Mouse (Mus musculus) gastrocnemius, postnatal 4 days (tissue): ENCODE results near the gene Rogdi. TPM values are rescaled to one million over a fixed set of nuclear protein-coding genes. Genes with fewer than 3 reads are reported as not detected.

Experiments used
- DNase-seq, 2 experiments: peaks; one replicate each; pipeline ENCODE4 v3.0.0; 2021 to 2022; ENCODE audit warnings: low spot score in 2 of 2, mixed read lengths in 2 of 2
- total RNA-seq, 2 experiments: library from RNA; stranded (reverse); gene quantifications; 2 replicates each; pipeline ENCODE4 v1.2.3; 2021

The Rogdi gene
- total RNA-seq, 2 experiments from 2014 or later = 15.8 to 19.1 TPM

DNA sequence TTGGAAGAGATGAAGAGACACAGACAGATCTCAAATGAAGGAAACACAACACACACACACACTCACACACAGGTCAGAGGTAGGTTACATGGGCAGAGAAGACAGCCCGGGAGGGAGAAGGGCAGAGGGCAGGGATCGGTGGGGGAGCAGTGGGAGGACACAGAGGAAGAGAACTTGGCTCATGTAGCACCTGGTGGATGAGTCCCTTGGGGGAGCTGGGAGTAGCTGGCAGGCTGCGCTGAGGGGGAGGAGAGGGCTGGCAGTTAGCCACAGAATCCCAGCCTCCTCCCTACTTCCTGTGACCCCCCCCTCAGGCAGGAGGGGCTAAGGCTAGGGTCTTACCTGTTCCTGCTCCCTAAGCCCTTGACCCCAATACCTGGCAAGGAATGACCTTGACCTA is 15.8 kb downstream of the Rogdi start, which contains the start of gene Sept12:
Sept12 (minus strand) TSS at position 300 of the 400 bp plus-strand sequence.
- DNase-seq = no peak

DNA sequence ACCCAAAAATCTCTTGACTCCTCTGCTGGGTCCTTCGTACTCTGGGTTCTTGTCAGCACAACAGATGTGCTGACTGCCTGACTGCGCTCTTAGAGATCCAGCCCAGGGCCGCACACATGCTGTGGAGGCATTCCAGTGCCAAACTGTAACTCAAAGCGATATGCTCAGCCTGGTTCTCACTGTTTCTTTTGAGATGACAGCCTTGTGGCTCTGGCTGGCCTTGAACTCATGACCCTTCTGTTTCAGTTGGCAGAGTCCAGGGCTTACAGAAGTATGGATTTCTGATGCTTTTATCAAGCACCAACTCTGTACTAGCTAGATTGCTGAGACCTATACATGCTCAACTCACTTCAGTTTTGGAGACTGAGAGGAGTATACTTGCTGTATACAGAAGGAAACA is 20.1 kb downstream of the Rogdi start:
- DNase-seq = no peak

DNA sequence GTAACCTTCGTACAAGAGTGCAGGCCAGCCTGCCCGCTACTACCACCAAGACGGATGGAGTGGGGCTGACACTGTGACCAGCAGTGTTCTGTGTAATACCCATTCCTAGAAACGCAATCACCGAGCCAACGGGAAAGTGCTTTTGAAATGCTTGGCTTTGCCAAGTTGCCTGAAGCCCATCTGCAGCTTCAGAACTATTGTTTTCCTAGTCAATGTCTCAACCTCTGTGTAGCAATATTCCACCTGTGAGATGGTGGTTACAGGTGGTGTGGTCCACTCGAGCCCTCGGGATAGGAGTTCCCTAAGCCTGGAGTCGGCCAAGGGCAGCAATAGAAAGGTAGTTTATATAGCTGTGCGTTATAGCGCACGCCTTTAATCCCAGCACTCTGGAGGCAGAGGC is 28.6 kb downstream of the Rogdi start:
- DNase-seq = no peak

DNA sequence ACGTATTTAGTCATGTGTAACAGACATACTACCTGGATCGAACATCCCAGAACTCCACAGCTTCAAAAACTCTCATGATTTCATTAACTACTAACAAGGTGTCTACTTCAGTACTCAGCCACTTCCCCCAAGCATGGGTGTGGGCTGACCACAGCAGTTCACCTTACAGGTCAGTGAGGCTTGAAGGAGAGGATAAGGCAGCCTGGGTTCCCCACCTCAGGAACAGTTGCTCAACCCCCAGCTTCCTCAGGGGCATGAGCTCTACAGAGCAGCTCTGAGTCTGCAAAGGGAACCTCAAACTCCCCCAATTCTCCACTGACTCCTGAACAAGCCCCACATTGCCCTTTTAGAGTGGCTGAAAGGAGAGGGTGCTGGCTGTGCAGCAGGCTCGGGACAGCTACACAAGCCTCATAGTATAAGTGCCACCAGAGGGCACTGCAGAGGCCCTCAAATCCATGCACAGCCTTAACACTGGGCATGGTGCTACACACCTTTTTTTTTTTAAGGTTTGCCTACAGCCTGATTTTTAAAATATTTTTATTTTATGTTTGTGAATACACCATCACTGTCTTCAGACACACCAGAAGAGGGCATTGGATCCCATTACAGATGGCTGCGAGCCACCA is 33.5 kb downstream of the Rogdi start:
- DNase-seq = no peak

DNA sequence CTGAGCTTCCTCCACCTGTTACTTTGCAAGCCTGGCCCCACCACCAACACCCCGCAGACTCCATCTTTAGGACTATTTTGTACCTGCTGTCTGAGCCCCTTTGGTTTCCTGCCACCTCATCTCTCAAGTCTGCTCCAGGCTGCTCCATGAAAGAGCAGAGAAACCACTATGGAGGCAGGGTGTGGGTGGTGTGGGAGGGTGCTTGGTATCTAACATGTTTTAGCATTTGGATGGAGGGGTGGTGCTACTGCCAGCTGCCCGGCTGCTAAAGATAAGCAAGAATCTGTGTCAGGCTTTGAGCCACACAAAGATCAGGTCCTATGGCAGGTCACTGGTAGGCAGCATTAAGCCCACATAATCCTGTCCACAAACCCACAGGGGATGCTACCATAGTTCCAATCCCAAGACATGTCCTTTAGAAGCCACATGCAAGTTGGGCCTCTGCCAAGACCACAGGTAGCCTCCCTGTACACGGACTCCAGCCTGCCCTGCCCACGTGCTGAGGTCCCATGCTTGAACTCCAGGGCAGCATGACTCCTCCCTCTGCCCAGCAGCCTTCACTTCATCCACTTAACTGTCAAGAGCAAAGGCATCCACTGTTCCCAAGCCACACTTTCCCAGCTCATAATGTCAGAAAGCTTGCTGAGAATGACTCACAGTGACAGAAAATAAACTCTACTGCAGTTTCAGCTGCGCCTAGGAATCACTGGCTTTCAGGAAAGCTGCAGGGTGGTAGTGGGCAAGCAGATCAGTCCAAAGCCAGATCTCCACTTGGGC is 34.9 kb downstream of the Rogdi start:
- DNase-seq = no peak

DNA sequence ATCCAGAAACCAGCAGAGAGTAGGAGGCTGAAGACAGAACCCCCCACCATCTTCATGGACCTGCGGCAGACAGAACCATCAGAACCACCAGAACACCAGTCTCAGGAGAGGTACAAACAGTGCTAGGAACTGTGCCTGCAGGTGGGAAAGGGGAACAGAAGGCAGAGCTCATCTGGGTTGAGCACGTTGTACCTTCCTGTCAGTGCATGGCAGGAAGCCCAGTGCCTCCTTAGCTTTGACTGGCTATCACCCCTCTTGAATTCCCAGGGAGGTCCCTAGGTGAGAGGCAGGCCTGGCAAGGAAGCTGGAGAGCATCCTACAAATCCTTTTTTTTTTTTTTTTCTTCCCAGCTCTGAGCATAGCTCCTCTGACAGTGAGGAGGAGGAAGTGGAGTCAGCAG is 37.2 kb downstream of the Rogdi start:
- DNase-seq = no peak

DNA sequence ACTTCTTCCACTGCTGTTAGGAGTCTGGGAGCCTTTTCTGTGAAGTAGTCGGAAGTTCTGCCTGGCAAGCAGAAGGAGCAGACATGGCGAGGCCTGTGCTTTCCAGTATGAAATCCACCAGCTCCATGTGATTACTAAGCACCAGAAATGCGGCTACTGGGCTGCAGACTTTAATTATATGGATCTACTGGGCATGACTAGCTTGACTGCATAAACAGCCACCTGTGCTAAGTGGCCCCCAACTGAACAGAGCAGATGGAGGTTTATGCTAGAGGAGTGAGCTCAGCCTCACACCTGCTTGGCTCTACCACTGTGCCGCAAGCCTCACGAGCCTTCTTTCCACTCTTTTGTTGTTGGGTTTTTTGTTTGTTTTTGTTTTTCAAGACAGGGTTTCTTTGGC is 38.8 kb downstream of the Rogdi start:
- DNase-seq = no peak

DNA sequence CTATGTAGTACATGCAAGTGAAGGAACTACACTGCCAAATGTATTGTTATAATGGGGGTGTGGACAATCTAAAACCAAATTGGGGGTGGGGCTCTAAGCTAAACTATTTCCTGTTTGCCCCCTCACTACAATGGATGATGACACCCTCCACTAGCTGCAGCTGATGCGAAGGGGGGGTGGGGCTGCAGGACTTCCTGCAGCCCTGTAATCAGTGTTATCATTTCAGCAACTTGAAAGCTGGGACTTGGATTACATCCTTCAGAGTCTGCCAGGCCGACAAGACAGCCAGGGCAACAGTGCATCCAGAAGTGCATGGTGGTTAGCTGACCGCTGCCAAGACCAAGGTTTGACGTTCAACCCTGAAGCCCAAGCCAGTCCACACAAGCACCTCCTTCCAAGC is 41.7 kb downstream of the Rogdi start:
- no peak for DNase-seq

DNA sequence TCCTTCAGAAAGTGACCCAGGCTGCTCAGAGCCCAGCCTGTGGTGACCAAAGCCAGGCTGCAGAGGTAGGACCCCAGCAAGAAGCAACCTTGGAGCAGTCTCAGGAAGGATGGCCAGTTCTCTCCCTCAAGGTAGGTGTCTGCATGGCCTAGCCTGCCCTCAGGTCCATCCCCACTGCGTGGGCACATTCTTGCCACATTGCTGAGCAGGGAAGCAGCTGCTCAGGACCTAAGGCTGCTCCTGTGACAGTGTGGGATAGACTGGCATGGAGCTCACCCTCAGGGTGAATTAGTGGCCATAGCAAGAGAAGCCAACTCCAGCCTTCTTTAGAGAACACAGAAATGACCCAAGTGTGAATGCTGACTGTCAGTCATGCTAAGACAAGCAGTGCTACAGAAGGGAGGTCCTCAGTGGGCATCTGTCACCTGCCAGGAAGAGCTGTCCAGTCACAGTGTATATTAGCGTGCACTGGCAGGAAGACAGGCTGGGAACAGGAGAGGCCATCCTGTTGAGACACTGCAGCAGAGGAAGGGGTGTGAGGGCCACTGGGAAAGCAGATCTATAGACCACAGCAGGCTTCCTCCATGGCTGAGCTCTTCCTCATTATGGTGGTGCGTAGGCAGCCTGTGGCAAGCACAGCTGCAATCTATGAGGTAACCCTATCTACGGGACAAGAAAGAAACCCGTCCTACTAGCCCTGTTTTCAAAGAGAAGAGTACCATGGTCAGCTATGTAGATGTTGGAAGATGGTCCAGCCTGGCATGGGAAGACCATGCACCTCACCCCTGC is 44.1 kb downstream of the Rogdi start:
- DNase-seq = no peak

DNA sequence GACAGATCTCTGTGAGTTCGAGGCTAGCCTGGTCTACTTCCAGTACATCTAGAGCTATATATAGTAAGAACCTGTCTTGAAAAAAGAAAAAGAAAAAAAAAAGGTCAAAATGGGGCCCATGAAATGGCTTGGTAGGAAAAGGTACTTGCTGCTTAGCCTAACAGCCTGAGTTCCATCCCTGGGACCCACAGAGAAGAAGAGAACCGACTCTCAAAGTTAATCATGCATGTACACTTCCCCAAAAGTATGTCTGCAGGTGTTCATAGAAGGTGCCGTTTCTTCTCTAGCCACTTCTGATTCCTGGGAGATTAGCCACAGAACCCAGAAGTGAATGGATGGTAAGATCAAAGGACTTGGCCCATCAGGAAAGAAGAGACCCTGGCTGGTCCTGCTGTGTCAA is 44.9 kb downstream of the Rogdi start:
- no peak for DNase-seq

DNA sequence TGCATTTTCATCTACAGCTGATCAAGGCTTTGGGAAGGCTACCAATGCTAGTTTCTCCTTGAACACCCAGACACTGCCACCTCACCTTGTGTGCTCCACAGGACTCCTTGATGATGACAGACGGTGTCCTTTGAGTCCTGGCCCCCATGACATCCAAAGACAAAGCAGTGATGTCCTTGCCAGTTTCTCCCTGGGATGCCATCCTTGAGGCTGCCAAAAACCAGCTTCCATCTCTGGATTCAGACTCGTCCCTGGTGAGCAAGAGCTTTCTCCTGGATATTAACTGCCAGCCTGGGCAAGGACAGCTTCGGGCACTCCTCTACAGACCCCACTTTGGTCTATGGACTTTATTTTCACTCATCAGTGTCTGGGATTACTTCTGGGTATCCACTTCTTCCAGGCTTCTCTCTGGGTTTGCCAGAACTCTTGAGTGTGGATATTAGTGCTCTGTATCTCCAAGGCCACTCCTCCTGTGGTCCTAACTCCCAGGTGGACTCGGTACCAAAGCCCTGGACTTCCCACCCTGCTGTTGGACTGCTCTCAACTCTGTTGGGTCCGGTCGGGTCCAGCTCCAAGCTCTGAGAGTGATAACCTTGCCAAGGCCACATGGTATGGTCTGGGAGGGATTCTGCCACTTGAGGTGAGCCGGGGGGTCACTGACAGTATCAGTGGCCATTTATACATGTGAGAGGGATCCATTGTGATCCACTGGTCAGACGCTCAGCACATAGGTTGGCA is 47.8 kb downstream of the Rogdi start:
- no peak for DNase-seq

DNA sequence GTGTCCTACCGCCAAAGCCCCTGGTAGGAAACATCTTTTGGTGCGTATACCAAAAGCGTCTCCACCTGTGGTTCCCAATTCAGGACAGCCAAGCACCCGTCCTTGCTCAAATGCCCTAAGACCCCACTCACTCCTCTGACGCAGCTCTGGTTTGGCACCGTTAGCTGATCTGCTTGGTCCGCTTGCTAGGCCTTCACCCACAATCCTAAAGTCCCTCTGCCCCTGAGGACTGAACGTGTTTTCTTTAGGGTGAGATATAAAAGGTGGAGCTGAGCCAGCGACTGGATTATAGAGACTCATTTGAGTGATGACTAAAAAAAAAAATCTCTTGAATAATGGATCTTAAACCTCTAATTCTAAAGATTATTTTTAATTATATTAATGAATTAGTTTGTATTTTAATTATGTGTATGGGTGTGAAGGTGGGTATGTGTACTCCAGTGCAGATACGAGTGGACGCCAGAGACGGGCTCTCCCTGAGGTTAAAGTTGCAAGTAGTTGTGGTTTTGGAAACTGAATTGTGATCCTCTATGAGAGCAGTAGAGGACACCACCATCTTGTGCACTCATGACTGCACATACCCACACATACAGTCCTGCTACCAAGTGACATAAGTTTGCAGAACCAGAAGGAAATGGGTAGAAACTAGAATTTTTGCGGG is 48.5 kb downstream of the Rogdi start:
- DNase-seq = no peak

DNA sequence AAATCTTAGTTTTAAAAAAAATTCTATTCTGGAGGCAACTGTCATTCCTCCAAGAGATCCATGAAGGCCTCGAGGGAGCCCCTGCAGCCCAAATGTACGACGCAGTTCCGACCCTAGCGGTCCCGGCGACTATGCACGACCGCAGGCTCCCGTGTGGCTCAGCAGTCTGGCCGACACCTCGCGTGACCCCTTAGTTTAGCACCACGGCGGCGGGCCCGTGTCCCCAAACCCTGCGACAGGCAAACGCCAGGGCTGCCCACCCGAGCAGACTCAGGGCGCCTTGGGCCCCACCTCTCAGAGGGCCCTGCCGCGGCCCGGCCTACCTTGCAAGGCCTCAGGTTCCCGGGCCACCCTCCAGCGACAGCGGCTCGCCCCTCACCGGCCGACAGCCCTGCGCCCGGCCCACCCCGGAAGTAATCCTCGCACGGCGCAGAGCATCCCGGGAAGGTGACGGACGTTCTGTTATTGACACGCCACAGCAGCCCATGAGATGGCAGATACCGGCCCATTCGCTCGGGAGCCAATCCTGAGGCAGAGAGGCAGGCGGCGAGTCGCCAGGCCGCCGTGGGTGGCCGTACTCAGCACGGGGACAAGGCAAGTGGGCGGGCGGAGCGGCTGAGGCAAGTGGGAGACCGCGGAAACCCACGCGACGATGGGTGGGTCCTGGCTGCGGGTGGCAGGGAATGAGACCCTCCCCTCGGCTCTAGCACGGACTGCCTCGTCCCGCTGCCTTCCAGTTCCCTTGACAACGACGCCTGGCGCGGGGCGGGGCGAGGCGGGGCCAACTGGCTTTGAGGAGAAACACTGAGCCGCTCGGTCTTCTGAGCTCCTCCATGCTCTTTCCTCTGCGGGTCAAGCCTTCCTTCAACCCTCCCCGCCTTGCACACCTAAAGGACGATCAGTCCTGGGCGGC is 49.3 kb downstream of the Rogdi start, which contains the start of gene Anks3:
Anks3 (minus strand) TSS at position 409 of the 913 bp plus-strand sequence.
- DNase-seq = peak; percentile 91 to 97

DNA sequence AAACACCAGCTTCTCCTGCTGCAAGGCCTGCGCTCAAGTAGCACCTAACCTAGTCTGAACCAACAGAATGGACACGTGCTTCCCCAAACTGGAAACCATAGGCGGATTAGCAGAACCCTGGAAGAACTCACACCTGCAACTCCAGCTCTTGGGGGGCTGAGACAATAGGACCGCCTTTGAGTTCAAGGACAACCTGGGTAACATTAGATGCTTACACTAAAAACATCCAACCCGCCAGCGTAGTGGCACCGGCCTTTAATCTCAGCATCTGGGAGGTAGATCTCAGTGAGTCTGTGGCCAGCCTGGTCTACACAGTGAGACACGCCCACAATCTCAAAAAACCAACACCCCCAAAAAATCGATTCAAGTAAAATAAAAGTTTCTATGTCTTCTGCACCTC is 50.0 kb downstream of the Rogdi start:
- DNase-seq = no peak

DNA sequence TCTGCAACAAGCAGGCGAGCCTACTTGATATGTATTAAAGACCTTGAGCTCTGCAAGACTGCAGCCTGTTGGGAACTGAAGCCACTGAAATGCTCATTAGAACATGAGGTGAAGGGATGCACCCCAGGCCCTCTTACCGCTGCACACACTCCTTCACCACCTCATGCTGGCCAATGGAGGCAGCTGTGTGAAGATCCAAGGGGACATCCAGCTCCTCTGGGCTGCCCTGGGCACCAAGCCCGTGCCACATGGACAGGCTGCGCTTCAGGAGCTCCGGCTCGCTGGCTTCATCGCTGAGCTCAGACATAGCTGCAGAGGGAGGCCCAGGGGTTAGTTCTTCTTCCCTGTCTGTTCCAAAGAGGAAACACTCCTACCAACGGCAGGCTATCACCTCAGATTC is 53.1 kb downstream of the Rogdi start:
- no peak for DNase-seq
